Mouse (Mus musculus) megakaryocyte, embryonic 14.5 days (primary cell): ENCODE results near the gene Fkbp5.

ENCODE experiments used
- FLI1 ChIP-seq: IDR thresholded peaks from 2 replicates; pipeline ENCODE4 v1.6.1; 2012; ENCODE audit warnings: low read length, inconsistent platforms, mixed read lengths
- GATA1 ChIP-seq: IDR thresholded peaks from 3 replicates; pipeline ENCODE4 v1.6.1; 2012; ENCODE audit warnings: mixed read lengths, low read length, inconsistent platforms, borderline replicate concordance

DNA sequence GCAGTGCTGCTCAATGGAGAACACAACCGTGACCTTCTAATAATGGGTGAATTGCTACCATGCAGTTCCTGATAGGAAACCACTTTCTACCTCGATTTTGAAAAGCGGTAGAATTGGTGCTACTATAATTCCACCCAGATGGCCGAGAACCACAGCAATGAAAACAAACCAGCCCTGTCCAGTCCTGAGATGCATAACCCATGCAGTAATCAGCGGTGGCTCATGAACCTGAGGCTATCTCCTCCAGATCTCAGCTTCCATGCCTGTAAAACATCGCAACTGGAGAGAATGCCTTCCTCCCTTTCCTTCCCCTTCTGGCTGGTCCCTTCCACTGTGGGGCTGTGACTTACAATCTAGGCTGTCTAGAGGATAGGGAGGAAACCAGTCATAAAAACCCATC, 46.5 kb downstream of the Fkbp5 start:
- TF ChIP-seq GATA1 (no peak), FLI1 (no peak)
